Mouse (Mus musculus) embryo, embryonic 11.5 days (tissue): ENCODE measurements around the gene 4930590J08Rik.
A peak's percentile ranks its signal among the peaks of the same experiment; 100 is the strongest.
"Not testable (repeated sequence)": the region's sequence is repeated elsewhere in the genome, so short reads cannot be mapped to it uniquely, and the experiment has no call there.

Experiments
- DNase-seq: peaks from one replicate; pipeline ENCODE4 v3.0.0-alpha.2; 2012; ENCODE audit warnings: low read depth, low spot score

The 4930590J08Rik gene

GRCm38 (mm10) chr6:91902509-91902908, at the start of gene 4930590J08Rik:
Gene 4930590J08Rik (plus strand): TSS chr6:91902809.
- DNase-seq, result not testable (repeated sequence)

- DNase-seq, result no peak
These were observed 44.3 kb upstream of the 4930590J08Rik start for GRCm38 (mm10) chr6:91858339-91858738.

GRCm38 (mm10) chr6:91862848-91863247, 39.8 kb upstream of the 4930590J08Rik start:
- DNase-seq, result no peak

GRCm38 (mm10) chr6:91864595-91864994, 38.0 kb upstream of the 4930590J08Rik start:
- no peak for DNase-seq

- DNase-seq, result no peak
These were observed 37.0 kb upstream of the 4930590J08Rik start for GRCm38 (mm10) chr6:91865601-91866000.

- DNase-seq, result no peak
These were observed 34.5 kb upstream of the 4930590J08Rik start for GRCm38 (mm10) chr6:91868091-91868490.

- DNase-seq, result no peak
These were observed 29.8 kb upstream of the 4930590J08Rik start for GRCm38 (mm10) chr6:91872781-91873180.

- peak; percentile 95 for DNase-seq
These were observed 24.5 kb upstream of the 4930590J08Rik start, which contains the start of gene Ccdc174 for GRCm38 (mm10) chr6:91877885-91878651. Gene Ccdc174 (plus strand): TSS chr6:91878053.

- no peak for DNase-seq
These were observed 18.8 kb upstream of the 4930590J08Rik start for GRCm38 (mm10) chr6:91883859-91884258.

- DNase-seq, result no peak
These were observed 13.2 kb upstream of the 4930590J08Rik start for GRCm38 (mm10) chr6:91889255-91889906.

GRCm38 (mm10) chr6:91890615-91891014, 12.0 kb upstream of the 4930590J08Rik start:
- DNase-seq, result no peak

GRCm38 (mm10) chr6:91891776-91892175, 10.8 kb upstream of the 4930590J08Rik start:
- DNase-seq, result no peak

- DNase-seq, result no peak
These were observed 5.8 kb upstream of the 4930590J08Rik start for GRCm38 (mm10) chr6:91896783-91897182.

- peak; percentile 71 for DNase-seq
These were observed 1.1 kb upstream of the 4930590J08Rik start for GRCm38 (mm10) chr6:91901505-91901904.

- DNase-seq, result no peak
These were observed 11.4 kb downstream of the 4930590J08Rik start for GRCm38 (mm10) chr6:91914011-91914410.

GRCm38 (mm10) chr6:91917286-91917685, 14.7 kb downstream of the 4930590J08Rik start:
- DNase-seq, result no peak

GRCm38 (mm10) chr6:91917716-91918115, 15.1 kb downstream of the 4930590J08Rik start:
- DNase-seq, result no peak

- DNase-seq, result no peak
These were observed 28.6 kb downstream of the 4930590J08Rik start for GRCm38 (mm10) chr6:91931231-91931630.

- DNase-seq, result no peak
These were observed 35.9 kb downstream of the 4930590J08Rik start for GRCm38 (mm10) chr6:91938491-91938890.

- no peak for DNase-seq
These were observed 45.8 kb downstream of the 4930590J08Rik start for GRCm38 (mm10) chr6:91948426-91948825.

GRCm38 (mm10) chr6:91958015-91958414, 55.4 kb downstream of the 4930590J08Rik start:
- DNase-seq, result not testable (repeated sequence)

- DNase-seq, result no peak
These were observed 57.6 kb downstream of the 4930590J08Rik start for GRCm38 (mm10) chr6:91960028-91960811.
